ENCODE assay signal across 9 mouse cellular contexts in the genomic region with DNA sequence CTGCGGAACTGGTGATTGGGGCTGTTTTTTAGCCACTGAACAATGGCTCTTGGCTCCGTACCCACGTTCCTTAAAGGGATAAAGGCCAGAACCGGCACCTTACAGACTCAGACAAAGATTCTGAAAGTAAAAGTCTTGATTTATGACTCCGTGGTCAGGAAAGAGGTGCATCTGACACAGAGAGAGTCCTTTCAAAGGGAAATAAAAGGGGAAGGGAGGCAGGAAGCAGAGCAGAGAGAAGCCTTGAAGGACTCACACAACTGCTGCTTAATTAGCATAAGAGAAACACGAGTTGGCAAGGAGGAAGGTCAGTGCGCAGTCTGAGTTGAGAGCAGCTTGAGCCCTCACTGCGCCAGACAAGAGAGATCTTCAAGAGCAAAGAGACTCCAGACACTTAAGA. TPM values are rescaled to one million over a fixed set of nuclear protein-coding genes. Genes with fewer than 3 reads are reported as not detected.
DNase-seq lines count a peak whose midpoint lies in the region; ATAC-seq and TF ChIP-seq lines count a peak whose summit lies in the region.
"Had no signal": no experiment of that assay in that cellular context is flagged by ENCODE, and none has a peak within 500 bp of the region (broad histone marks: within the 10 kb centered on the region; RNA-seq: fewer than 3 reads in every experiment).

No protein-coding gene starts in this region.

- no peak for TF ChIP-seq CTCF in lung, postnatal 0 days (IDR thresholded peaks at IDR 0.05)

- no peak overlapping the region for H3K27ac ChIP-seq in embryonic facial prominence, embryonic 13.5 days
- 0 out of 2 replicates have a peak overlapping the region, but pooled peaks have one; percentile 23 for H3K27ac ChIP-seq in hindbrain, embryonic 12.5 days
- H3K27ac ChIP-seq in lung, postnatal 0 days (ENCODE audit: low read length) = no peak overlapping the region
- no peak overlapping the region for H3K27ac ChIP-seq in stomach, embryonic 15.5 days
- H3K27ac ChIP-seq: limb, embryonic 12.5 days had no signal

- peak; percentile 5 for DNase-seq in thymus, postnatal 0 days (ENCODE audit: low spot score)
- DNase-seq in thymus, postnatal 4 days = no peak
- peak; percentile 21 for DNase-seq in lung, postnatal 0 days (ENCODE audit: low spot score)
- DNase-seq in frontal cortex, postnatal 25 days (ENCODE audit: low spot score in 2 of 2) = no peak
- DNase-seq in gastrocnemius, postnatal 36 days = no peak

- peaks cover 14% of the 10 kb centered on the region; the same call in 1 of the 2 replicates for H3K4me1 ChIP-seq in embryonic facial prominence, embryonic 13.5 days
- peaks cover 4% of the 10 kb centered on the region; the same call in 1 of the 2 replicates for H3K4me1 ChIP-seq in hindbrain, embryonic 12.5 days
- H3K4me1 ChIP-seq in lung, postnatal 0 days (ENCODE audit: insufficient read depth, low read depth, low read length) = no peaks in the 10 kb centered on the region
- no peaks in the 10 kb centered on the region for H3K4me1 ChIP-seq in stomach, embryonic 15.5 days
- H3K4me1 ChIP-seq: limb, embryonic 12.5 days had no signal

- H3K36me3 ChIP-seq in embryonic facial prominence, embryonic 13.5 days = no peaks in the 10 kb centered on the region
- H3K36me3 ChIP-seq in hindbrain, embryonic 12.5 days = no peaks in the 10 kb centered on the region
- H3K36me3 ChIP-seq in lung, postnatal 0 days (ENCODE audit: insufficient read depth, low read length) = no peaks in the 10 kb centered on the region
- no peaks in the 10 kb centered on the region for H3K36me3 ChIP-seq in stomach, embryonic 15.5 days
- H3K36me3 ChIP-seq: limb, embryonic 12.5 days had no signal

- no peaks in the 10 kb centered on the region for H3K27me3 ChIP-seq in embryonic facial prominence, embryonic 13.5 days
- no peaks in the 10 kb centered on the region for H3K27me3 ChIP-seq in hindbrain, embryonic 12.5 days
- no peaks in the 10 kb centered on the region for H3K27me3 ChIP-seq in lung, postnatal 0 days (replicated peaks; ENCODE audit: insufficient read depth, low read length)
- H3K27me3 ChIP-seq in stomach, embryonic 15.5 days (replicated peaks) = no peaks in the 10 kb centered on the region
- H3K27me3 ChIP-seq: limb, embryonic 12.5 days had no signal

- intact Hi-C loops in gastrocnemius, postnatal 36 days (cut with DNase I) = no loop called here

- ATAC-seq in embryonic facial prominence, embryonic 13.5 days (ENCODE audit: insufficient number of reproducible peaks, insufficient read depth, low FRiP score, low TSS enrichment, low read depth) = no peak
- ATAC-seq in hindbrain, embryonic 12.5 days (ENCODE audit: low FRiP score) = peak; percentile 73; the same call in 1 of the 2 replicates
- no peak for ATAC-seq in lung, postnatal 0 days
- ATAC-seq in stomach, embryonic 15.5 days (ENCODE audit: insufficient read depth, low FRiP score, low read depth) = no peak

- no peak overlapping the region for H3K9ac ChIP-seq in embryonic facial prominence, embryonic 13.5 days
- H3K9ac ChIP-seq in hindbrain, embryonic 12.5 days = no peak overlapping the region
- no peak overlapping the region for H3K9ac ChIP-seq in lung, postnatal 0 days (replicated peaks; ENCODE audit: low read depth)
- no peak overlapping the region for H3K9ac ChIP-seq in stomach, embryonic 15.5 days
- H3K9ac ChIP-seq: limb, embryonic 12.5 days had no signal

- peak overlapping the region; percentile 18; the same call in 1 of the 2 replicates for H3K4me2 ChIP-seq in embryonic facial prominence, embryonic 13.5 days
- peak overlapping the region; percentile 30 for H3K4me2 ChIP-seq in hindbrain, embryonic 12.5 days (replicated peaks)
- H3K4me2 ChIP-seq in lung, postnatal 0 days (replicated peaks; ENCODE audit: low read depth, low read length) = peak overlapping the region; percentile 18; the same call in 1 of the 2 replicates
- peak overlapping the region; percentile 19; the same call in 1 of the 2 replicates for H3K4me2 ChIP-seq in stomach, embryonic 15.5 days
- H3K4me2 ChIP-seq: limb, embryonic 12.5 days had no signal

- no peak overlapping the region for H3K4me3 ChIP-seq in embryonic facial prominence, embryonic 13.5 days
- H3K4me3 ChIP-seq in hindbrain, embryonic 12.5 days = no peak overlapping the region
- H3K4me3 ChIP-seq in lung, postnatal 0 days (ENCODE audit: low read depth, low read length) = peak overlapping the region; percentile 3; the same call in 1 of the 2 replicates
- no peak overlapping the region for H3K4me3 ChIP-seq in stomach, embryonic 15.5 days (replicated peaks)
- H3K4me3 ChIP-seq: limb, embryonic 12.5 days had no signal

- H3K9me3 ChIP-seq in embryonic facial prominence, embryonic 13.5 days = no peaks in the 10 kb centered on the region
- no peaks in the 10 kb centered on the region for H3K9me3 ChIP-seq in hindbrain, embryonic 12.5 days (replicated peaks)
- no peaks in the 10 kb centered on the region for H3K9me3 ChIP-seq in lung, postnatal 0 days (ENCODE audit: low read length)
- no peaks in the 10 kb centered on the region for H3K9me3 ChIP-seq in stomach, embryonic 15.5 days
- H3K9me3 ChIP-seq: limb, embryonic 12.5 days had no signal

- WGBS in embryonic facial prominence, embryonic 13.5 days = 17% methylated on average over 8 of the region's 8 CpGs
- 10% methylated on average over 8 of the region's 8 CpGs for WGBS in hindbrain, embryonic 12.5 days
- WGBS in lung, postnatal 0 days = 17% methylated on average over 8 of the region's 8 CpGs
- 23% methylated on average over 8 of the region's 8 CpGs for WGBS in stomach, embryonic 15.5 days

- TF ChIP-seq EP300 in lung, postnatal 0 days (IDR thresholded peaks at IDR 0.05) = no peak

RNA-seq across cellular contexts. Expression of a gene that starts 13.7 kb away (rescaled TPM):
- polyA plus RNA-seq in thymus, postnatal 0 days (2015; fragmentation: Nextera tagmentation; extraction: Ambion mirVana) = 3.5 and 3.7 TPM in 2 replicates
- polyA plus RNA-seq in embryonic facial prominence, embryonic 13.5 days (2015; fragmentation: Nextera tagmentation; extraction: Ambion mirVana) = 23.4 and 25.1 TPM in 2 replicates
- 14.2 and 15.4 TPM in 2 replicates for polyA plus RNA-seq in hindbrain, embryonic 12.5 days (2016; fragmentation: Nextera tagmentation; extraction: Ambion mirVana)
- polyA plus RNA-seq in lung, postnatal 0 days (2015; fragmentation: Nextera tagmentation; extraction: Ambion mirVana) = 8.6 and 9.3 TPM in 2 replicates
- polyA plus RNA-seq in stomach, embryonic 15.5 days (2015; fragmentation: Nextera tagmentation; extraction: Ambion mirVana) = 18.6 and 19.6 TPM in 2 replicates
- total RNA-seq in gastrocnemius, postnatal 36 days (2021) = 1 to 10 TPM; 2.7 to 2.9 TPM

Comparison
In these comparisons a context has a peak if more than half of its experiments do, and no peak if none do; other contexts are left out.
1. DNase-seq: peak in thymus, postnatal 0 days (single experiment) and lung, postnatal 0 days (single experiment); none in thymus, postnatal 4 days (single experiment), frontal cortex, postnatal 25 days (0 of 2) and gastrocnemius, postnatal 36 days (0 of 2).
2. Peak in every context shown above with its lines, with median percentiles within 50 percentile points of each other: H3K4me2 ChIP-seq.